Mouse (Mus musculus): ENCODE data around the gene Wwox. TPM values are rescaled to one million over a fixed set of nuclear protein-coding genes. Genes with fewer than 3 reads are reported as not detected.

Wwox gene
- polyA plus RNA-seq, 1 experiment from 2014 or later: 10.3 TPM

DNA sequence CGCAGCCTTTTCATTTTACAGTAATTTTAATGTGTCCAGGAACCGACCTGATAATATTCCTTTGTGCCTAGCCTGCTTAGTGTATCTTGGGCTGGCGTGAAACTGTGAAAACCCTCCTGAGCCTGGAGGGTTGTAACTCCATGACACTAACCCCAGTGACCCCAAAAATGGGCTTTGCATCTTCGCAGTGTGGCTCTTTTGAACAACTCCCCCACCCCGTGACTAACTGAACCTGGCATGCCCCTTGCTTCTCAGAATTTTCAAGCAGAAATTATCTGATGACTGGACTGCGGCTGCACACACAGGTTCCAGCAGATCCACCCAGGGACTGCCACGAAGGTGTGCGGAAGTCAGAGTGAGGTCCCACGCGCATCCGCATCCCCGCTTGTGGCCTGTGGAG is 631.8 kb downstream of the Wwox start:
- Histone ChIP-seq H3K4me3 (ENCODE audit: low read depth, low read length) (no peak overlapping the region), H3K9ac (ENCODE audit: low read depth, low read length) (no peak overlapping the region), H3K4me2 (no peak overlapping the region), H3K36me3 (ENCODE audit: control insufficient read depth, insufficient read depth, low read length) (no peaks in the 10 kb centered on the region), H3K4me1 (ENCODE audit: control insufficient read depth, insufficient read depth, low read length) (0 out of 2 replicates have a peak, but pooled peaks cover 2% of the 10 kb centered on the region), H3K9me3 (replicated peaks; ENCODE audit: control insufficient read depth, low read length) (no peaks in the 10 kb centered on the region), H3K27ac (ENCODE audit: low read depth, low read length) (no peak overlapping the region), H3K27me3 (ENCODE audit: control insufficient read depth, insufficient read depth, low read length) (no peaks in the 10 kb centered on the region)
- ATAC-seq (replicated peaks; ENCODE audit: insufficient number of reproducible peaks, low FRiP score, low TSS enrichment): no peak
- 83% methylated on average over 12 of the region's 12 CpGs for WGBS (ENCODE audit: insufficient replicate concordance)

DNA sequence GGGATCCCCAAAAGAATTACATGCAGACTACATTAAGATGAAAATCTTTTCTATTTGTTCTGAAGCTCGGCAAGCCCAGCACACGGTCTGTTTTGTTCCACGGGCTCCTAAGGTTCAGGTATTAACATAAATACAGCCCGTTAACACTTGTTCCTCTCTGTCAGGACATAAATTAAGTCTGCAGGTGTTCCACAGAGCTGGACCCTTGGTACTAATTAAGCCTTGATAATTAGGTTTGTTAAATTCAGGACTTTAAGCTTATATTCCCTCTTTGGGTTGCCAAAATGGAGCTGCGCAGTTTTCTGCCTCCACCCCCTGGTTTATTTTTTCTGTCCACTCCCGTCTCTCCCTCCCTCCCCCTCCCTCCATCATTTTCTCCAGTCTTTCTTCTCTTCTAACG is 638.8 kb downstream of the Wwox start:
- ATAC-seq (replicated peaks; ENCODE audit: insufficient number of reproducible peaks, low FRiP score, low TSS enrichment): no peak
- Histone ChIP-seq H3K27ac (ENCODE audit: low read depth, low read length) (no peak overlapping the region), H3K9me3 (replicated peaks; ENCODE audit: control insufficient read depth, low read length) (no peaks in the 10 kb centered on the region), H3K4me3 (ENCODE audit: low read depth, low read length) (no peak overlapping the region), H3K4me1 (ENCODE audit: control insufficient read depth, insufficient read depth, low read length) (no peaks in the 10 kb centered on the region), H3K9ac (ENCODE audit: low read depth, low read length) (no peak overlapping the region), H3K27me3 (ENCODE audit: control insufficient read depth, insufficient read depth, low read length) (no peaks in the 10 kb centered on the region), H3K4me2 (no peak overlapping the region), H3K36me3 (ENCODE audit: control insufficient read depth, insufficient read depth, low read length) (no peaks in the 10 kb centered on the region)
- 79% methylated on average over 7 of the region's 7 CpGs for WGBS (ENCODE audit: insufficient replicate concordance)

- 71% methylated on average over 7 of the region's 7 CpGs for WGBS (ENCODE audit: insufficient replicate concordance)
- H3K27me3 ChIP-seq (ENCODE audit: control insufficient read depth, insufficient read depth, low read length): no peaks in the 10 kb centered on the region
- H3K9ac ChIP-seq (ENCODE audit: low read depth, low read length): no peak overlapping the region
- no peak overlapping the region for H3K4me3 ChIP-seq (ENCODE audit: low read depth, low read length)
- no peaks in the 10 kb centered on the region for H3K4me1 ChIP-seq (ENCODE audit: control insufficient read depth, insufficient read depth, low read length)
- no peak overlapping the region for H3K4me2 ChIP-seq
- no peaks in the 10 kb centered on the region for H3K9me3 ChIP-seq (replicated peaks; ENCODE audit: control insufficient read depth, low read length)
- H3K36me3 ChIP-seq (ENCODE audit: control insufficient read depth, insufficient read depth, low read length): no peaks in the 10 kb centered on the region
- H3K27ac ChIP-seq (ENCODE audit: low read depth, low read length): no peak overlapping the region
- ATAC-seq (replicated peaks; ENCODE audit: insufficient number of reproducible peaks, low FRiP score, low TSS enrichment): no peak
Observed at GRCm38 (mm10) chr8:115081302-115082207, 642.1 kb downstream of the Wwox start.

- Histone ChIP-seq H3K27me3 (ENCODE audit: control insufficient read depth, insufficient read depth, low read length) (no peaks in the 10 kb centered on the region), H3K4me3 (ENCODE audit: low read depth, low read length) (no peak overlapping the region), H3K9me3 (replicated peaks; ENCODE audit: control insufficient read depth, low read length) (no peaks in the 10 kb centered on the region; the same call in 1 of the 2 replicates), H3K9ac (ENCODE audit: low read depth, low read length) (no peak overlapping the region), H3K27ac (ENCODE audit: low read depth, low read length) (no peak overlapping the region), H3K4me1 (ENCODE audit: control insufficient read depth, insufficient read depth, low read length) (peaks cover 5% of the 10 kb centered on the region), H3K4me2 (no peak overlapping the region), H3K36me3 (ENCODE audit: control insufficient read depth, insufficient read depth, low read length) (no peaks in the 10 kb centered on the region)
- no peak for ATAC-seq (replicated peaks; ENCODE audit: insufficient number of reproducible peaks, low FRiP score, low TSS enrichment)
Observed at GRCm38 (mm10) chr8:115088162-115088561, 648.7 kb downstream of the Wwox start.

- peaks cover 5% of the 10 kb centered on the region for H3K4me1 ChIP-seq (ENCODE audit: control insufficient read depth, insufficient read depth, low read length)
- H3K9me3 ChIP-seq (replicated peaks; ENCODE audit: control insufficient read depth, low read length): no peaks in the 10 kb centered on the region; the same call in 1 of the 2 replicates
- H3K9ac ChIP-seq (ENCODE audit: low read depth, low read length): no peak overlapping the region
- no peaks in the 10 kb centered on the region for H3K36me3 ChIP-seq (ENCODE audit: control insufficient read depth, insufficient read depth, low read length)
- 31% methylated on average over 7 of the region's 7 CpGs for WGBS (ENCODE audit: insufficient replicate concordance)
- H3K4me2 ChIP-seq: no peak overlapping the region
- no peak overlapping the region for H3K27ac ChIP-seq (ENCODE audit: low read depth, low read length)
- H3K4me3 ChIP-seq (ENCODE audit: low read depth, low read length): no peak overlapping the region
- ATAC-seq (replicated peaks; ENCODE audit: insufficient number of reproducible peaks, low FRiP score, low TSS enrichment): no peak
- no peaks in the 10 kb centered on the region for H3K27me3 ChIP-seq (ENCODE audit: control insufficient read depth, insufficient read depth, low read length)
Observed at GRCm38 (mm10) chr8:115089744-115090143, 650.3 kb downstream of the Wwox start.

DNA sequence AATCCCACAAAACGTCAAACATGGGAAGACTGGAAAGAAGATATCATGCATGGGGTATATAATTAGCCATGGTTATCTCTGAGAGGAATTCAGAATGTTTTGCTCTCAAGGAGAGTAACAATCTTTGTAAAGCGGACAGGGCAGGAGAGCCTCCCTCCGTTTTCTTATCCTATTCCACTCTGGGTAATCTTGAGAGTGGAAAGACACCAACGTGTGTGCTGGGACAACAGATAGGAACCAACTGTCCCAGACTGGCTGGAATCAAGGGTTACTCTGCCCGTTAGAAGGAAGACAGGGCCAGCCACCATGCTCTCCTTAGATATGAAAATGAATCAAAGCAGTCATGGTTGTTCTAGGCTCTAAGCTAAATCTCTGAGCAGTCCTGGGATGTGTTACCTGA is 650.7 kb downstream of the Wwox start:
- ATAC-seq (replicated peaks; ENCODE audit: insufficient number of reproducible peaks, low FRiP score, low TSS enrichment): no peak
- no peak overlapping the region for H3K27ac ChIP-seq (ENCODE audit: low read depth, low read length)

GRCm38 (mm10) chr8:115095548-115095947 is 656.1 kb downstream of the Wwox start:
- H3K36me3 ChIP-seq (ENCODE audit: control insufficient read depth, insufficient read depth, low read length): no peaks in the 10 kb centered on the region
- no peak overlapping the region for H3K9ac ChIP-seq (ENCODE audit: low read depth, low read length)
- H3K27ac ChIP-seq (ENCODE audit: low read depth, low read length): no peak overlapping the region
- no peaks in the 10 kb centered on the region for H3K27me3 ChIP-seq (ENCODE audit: control insufficient read depth, insufficient read depth, low read length)
- no peak overlapping the region for H3K4me2 ChIP-seq
- no peaks in the 10 kb centered on the region for H3K9me3 ChIP-seq (replicated peaks; ENCODE audit: control insufficient read depth, low read length)
- no peak for ATAC-seq (replicated peaks; ENCODE audit: insufficient number of reproducible peaks, low FRiP score, low TSS enrichment)
- no peak overlapping the region for H3K4me3 ChIP-seq (ENCODE audit: low read depth, low read length)
- 0 out of 2 replicates have a peak, but pooled peaks cover 2% of the 10 kb centered on the region for H3K4me1 ChIP-seq (ENCODE audit: control insufficient read depth, insufficient read depth, low read length)
- 81% methylated on average over 4 of the region's 4 CpGs for WGBS (ENCODE audit: insufficient replicate concordance)

More for the DNA sequence above, 650.7 kb downstream of the Wwox start:
- H3K36me3 ChIP-seq (ENCODE audit: control insufficient read depth, insufficient read depth, low read length): no peaks in the 10 kb centered on the region
- no peak overlapping the region for H3K4me3 ChIP-seq (ENCODE audit: low read depth, low read length)
- WGBS (ENCODE audit: insufficient replicate concordance): 18% methylated on average over 5 of the region's 5 CpGs
- H3K27me3 ChIP-seq (ENCODE audit: control insufficient read depth, insufficient read depth, low read length): no peaks in the 10 kb centered on the region
- peaks cover 5% of the 10 kb centered on the region for H3K4me1 ChIP-seq (ENCODE audit: control insufficient read depth, insufficient read depth, low read length)
- no peaks in the 10 kb centered on the region; the same call in 1 of the 2 replicates for H3K9me3 ChIP-seq (replicated peaks; ENCODE audit: control insufficient read depth, low read length)
- no peak overlapping the region for H3K4me2 ChIP-seq
- H3K9ac ChIP-seq (ENCODE audit: low read depth, low read length): no peak overlapping the region

DNA sequence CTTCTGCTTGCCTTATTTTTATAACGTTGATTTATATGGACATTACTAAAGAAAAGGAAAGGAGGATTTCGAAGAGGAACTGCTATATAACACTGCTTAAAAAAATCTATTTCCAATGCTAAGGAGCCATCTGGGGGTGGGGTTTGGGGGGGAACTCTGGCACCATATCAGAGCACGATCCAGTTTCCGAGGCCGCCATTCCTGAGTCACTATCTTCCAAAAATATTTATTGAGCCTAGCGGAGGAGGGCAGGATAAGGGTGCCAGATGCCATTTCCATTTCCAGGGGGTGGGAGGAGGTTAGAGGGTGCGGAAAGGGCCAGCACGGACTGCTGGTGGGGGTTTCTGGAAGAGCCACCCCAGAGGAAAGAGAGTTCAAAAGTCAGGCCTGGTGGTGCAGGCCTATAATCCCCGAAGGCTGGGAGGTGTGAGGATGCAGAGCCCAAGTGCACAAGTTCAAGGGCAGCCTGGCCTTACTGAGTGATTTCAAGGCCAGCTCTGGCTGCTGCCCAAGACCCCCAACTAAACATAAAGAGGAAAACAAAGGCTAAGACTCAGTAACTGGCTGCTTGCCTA is 658.6 kb downstream of the Wwox start:
- Histone ChIP-seq H3K4me2 (no peak overlapping the region), H3K9me3 (replicated peaks; ENCODE audit: control insufficient read depth, low read length) (no peaks in the 10 kb centered on the region), H3K27ac (ENCODE audit: low read depth, low read length) (no peak overlapping the region), H3K9ac (ENCODE audit: low read depth, low read length) (no peak overlapping the region), H3K4me3 (ENCODE audit: low read depth, low read length) (no peak overlapping the region), H3K36me3 (ENCODE audit: control insufficient read depth, insufficient read depth, low read length) (no peaks in the 10 kb centered on the region), H3K27me3 (ENCODE audit: control insufficient read depth, insufficient read depth, low read length) (no peaks in the 10 kb centered on the region), H3K4me1 (ENCODE audit: control insufficient read depth, insufficient read depth, low read length) (0 out of 2 replicates have a peak, but pooled peaks cover 2% of the 10 kb centered on the region)
- 43% methylated on average over 9 of the region's 9 CpGs for WGBS (ENCODE audit: insufficient replicate concordance)
- ATAC-seq (replicated peaks; ENCODE audit: insufficient number of reproducible peaks, low FRiP score, low TSS enrichment): peak; percentile 46
